Mouse (Mus musculus) limb, embryonic 10.5 days (tissue): Measurements from ENCODE around the gene Tsen2. TPM values are rescaled to one million over a fixed set of nuclear protein-coding genes. Genes with fewer than 3 reads are reported as not detected.

Experiments used
- DNase-seq: peaks from one replicate; pipeline ENCODE4 v3.0.0-alpha.2; 2017; ENCODE audit warnings: low spot score
- H3K27ac ChIP-seq: fragments of 300-500 bp; sonication (generic); 2 replicates; pipeline ENCODE4 v1.5.1; 2016; ENCODE audit warnings: mild to moderate bottlenecking
- H3K27me3 ChIP-seq: fragments of 300-500 bp; sonication (generic); 2 replicates; pipeline ENCODE4 v1.6.1; 2016; ENCODE audit warnings: low read depth, mild to moderate bottlenecking; ENCODE audit not compliant: poor library complexity, severe bottlenecking
- H3K36me3 ChIP-seq: fragments of 300-500 bp; sonication (generic); 2 replicates; pipeline ENCODE4 v1.6.1; 2016; ENCODE audit warnings: mild to moderate bottlenecking, moderate library complexity
- H3K4me1 ChIP-seq: fragments of 300-500 bp; sonication (generic); 2 replicates; pipeline ENCODE4 v1.6.1; 2016
- H3K4me3 ChIP-seq: fragments of 300-500 bp; sonication (generic); 2 replicates; pipeline ENCODE4 v1.5.1; 2016; ENCODE audit warnings: mild to moderate bottlenecking, moderate library complexity
- H3K9me3 ChIP-seq: fragments of 300-500 bp; sonication (generic); replicated peaks from 2 replicates; pipeline ENCODE4 v1.6.1; 2016; ENCODE audit warnings: mild to moderate bottlenecking
- WGBS: fragments of 180-500 bp; shearing (Covaris S2); methylation state at CpG from one replicate; pipeline ENCODE4 v1.1.7; 2016; 5-methylcytosine and 5-hydroxymethylcytosine counted together
- polyA plus RNA-seq: library from polyadenylated mRNA; unstranded; fragments of >200 nt; fragmentation: Nextera tagmentation; extraction: Ambion mirVana; gene quantifications from 2 replicates; pipeline ENCODE4 v1.2.1, GENCODE M21; 2016

The Tsen2 gene
- polyA plus RNA-seq = 34.5 and 39.7 TPM in 2 replicates

DNA sequence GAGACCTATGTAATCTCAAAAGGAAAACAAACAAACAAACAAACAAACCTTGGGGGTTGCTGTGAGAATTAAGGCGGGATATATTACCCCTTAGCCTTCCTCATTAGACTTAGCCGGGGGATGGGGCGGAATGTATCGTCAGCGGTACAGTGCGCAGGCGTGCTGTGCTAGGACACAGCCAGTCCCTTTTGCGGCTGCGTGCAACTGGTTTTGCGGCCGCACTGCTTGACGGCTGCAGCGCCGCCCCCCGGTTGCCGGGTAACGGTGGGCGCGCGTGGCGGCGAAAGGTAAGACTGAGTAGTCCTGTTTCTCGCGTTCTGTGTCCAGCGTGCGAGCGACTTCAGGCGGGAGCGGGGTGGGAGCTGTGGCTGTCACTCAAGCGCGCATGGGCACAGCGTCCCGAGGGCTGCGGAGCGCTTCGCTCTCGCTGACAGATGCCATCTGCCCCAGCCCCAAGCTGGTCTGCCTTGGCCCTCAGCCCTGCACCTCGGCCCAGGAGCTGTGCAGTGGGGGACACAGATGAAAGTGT is at the start of gene Tsen2:
Gene Tsen2, plus strand, starts transcription at position 223 of the 529 bp plus-strand sequence.
- H3K27ac ChIP-seq = peak within 1 kb of the TSS; percentile 84
- H3K4me1 ChIP-seq = peaks cover 11% of the 10 kb centered on the region; the same call in 1 of the 2 replicates
- under 1% methylated on average over 38 of the region's 38 CpGs for WGBS
- no peaks in the 10 kb centered on the region for H3K27me3 ChIP-seq
- H3K36me3 ChIP-seq = peaks cover 20% of the 10 kb centered on the region
- H3K4me3 ChIP-seq = peak within 1 kb of the TSS; percentile 69
- DNase-seq = peak; percentile 99
- H3K9me3 ChIP-seq = no peaks in the 10 kb centered on the region

DNA sequence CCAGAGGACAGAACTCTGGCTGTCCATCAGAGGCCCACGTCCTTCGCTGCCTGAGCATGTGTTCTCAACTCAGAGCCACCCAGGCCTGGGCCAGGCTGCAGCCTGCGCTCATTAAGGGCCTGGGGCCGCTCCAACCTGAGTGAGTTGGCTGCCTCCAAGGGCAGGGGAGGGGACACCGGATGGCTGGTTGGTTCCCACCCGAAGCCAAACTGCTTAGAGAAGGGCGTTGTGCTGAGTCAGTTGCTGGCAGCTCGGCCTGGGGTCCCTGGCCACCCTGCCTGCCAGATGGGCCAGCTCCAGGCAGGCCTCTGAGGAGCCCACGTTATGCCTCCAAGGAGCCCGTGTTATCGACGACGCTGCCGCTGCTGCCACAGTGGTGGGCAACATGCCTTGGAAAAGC is 44.9 kb upstream of the Tsen2 start:
- no peaks in the 10 kb centered on the region for H3K27me3 ChIP-seq
- H3K9me3 ChIP-seq = no peaks in the 10 kb centered on the region
- H3K4me1 ChIP-seq = peaks cover 10% of the 10 kb centered on the region; the same call in 1 of the 2 replicates
- 73% methylated on average over 14 of the region's 14 CpGs for WGBS
- H3K27ac ChIP-seq = no peak overlapping the region
- DNase-seq = no peak
- no peaks in the 10 kb centered on the region for H3K36me3 ChIP-seq
- no peak overlapping the region for H3K4me3 ChIP-seq

GRCm38 (mm10) chr6:115500234-115500633 is 44.2 kb upstream of the Tsen2 start:
- H3K27ac ChIP-seq = no peak overlapping the region
- DNase-seq = no peak
- no peaks in the 10 kb centered on the region for H3K36me3 ChIP-seq
- WGBS = 87% methylated on average over 10 of the region's 10 CpGs
- no peaks in the 10 kb centered on the region for H3K9me3 ChIP-seq
- peaks cover 10% of the 10 kb centered on the region; the same call in 1 of the 2 replicates for H3K4me1 ChIP-seq
- no peaks in the 10 kb centered on the region for H3K27me3 ChIP-seq
- H3K4me3 ChIP-seq = no peak overlapping the region

DNA sequence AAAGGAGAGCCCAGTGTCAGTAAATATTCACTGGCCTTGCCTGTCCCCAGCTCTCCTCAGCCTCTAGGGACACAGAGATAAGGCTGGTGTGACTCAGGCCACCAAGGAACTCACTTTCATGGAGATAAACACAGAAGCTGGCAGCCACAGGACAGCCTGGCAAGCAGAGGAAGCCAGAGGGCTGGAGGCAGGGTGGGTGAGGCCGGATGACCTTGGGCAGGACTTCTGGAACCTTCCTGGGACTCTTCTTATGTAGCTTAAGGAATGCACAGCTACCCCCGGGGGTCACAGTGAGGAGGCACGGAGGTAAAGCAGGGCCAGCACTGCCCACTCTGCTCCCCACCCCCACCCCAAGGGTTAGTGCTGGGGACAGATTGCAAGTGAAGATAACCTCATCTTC is 43.3 kb upstream of the Tsen2 start:
- H3K27ac ChIP-seq = no peak overlapping the region
- H3K36me3 ChIP-seq = no peaks in the 10 kb centered on the region
- H3K4me3 ChIP-seq = no peak overlapping the region
- WGBS = 66% methylated on average over 3 of the region's 3 CpGs
- H3K4me1 ChIP-seq = peaks cover 10% of the 10 kb centered on the region; the same call in 1 of the 2 replicates
- no peaks in the 10 kb centered on the region for H3K9me3 ChIP-seq
- no peaks in the 10 kb centered on the region for H3K27me3 ChIP-seq
- no peak for DNase-seq

GRCm38 (mm10) chr6:115503038-115503437 is 41.4 kb upstream of the Tsen2 start:
- peaks cover 10% of the 10 kb centered on the region; the same call in 1 of the 2 replicates for H3K4me1 ChIP-seq
- WGBS = 97% methylated on average over 4 of the region's 4 CpGs
- no peaks in the 10 kb centered on the region for H3K9me3 ChIP-seq
- H3K4me3 ChIP-seq = no peak overlapping the region
- H3K27me3 ChIP-seq = no peaks in the 10 kb centered on the region
- no peak for DNase-seq
- no peaks in the 10 kb centered on the region for H3K36me3 ChIP-seq
- H3K27ac ChIP-seq = no peak overlapping the region

GRCm38 (mm10) chr6:115503549-115504159 is 40.8 kb upstream of the Tsen2 start:
- peaks cover 10% of the 10 kb centered on the region; the same call in 1 of the 2 replicates for H3K4me1 ChIP-seq
- no peaks in the 10 kb centered on the region for H3K36me3 ChIP-seq
- 81% methylated on average over 10 of the region's 10 CpGs for WGBS
- H3K9me3 ChIP-seq = no peaks in the 10 kb centered on the region
- H3K27ac ChIP-seq = no peak overlapping the region
- DNase-seq = no peak
- H3K27me3 ChIP-seq = no peaks in the 10 kb centered on the region
- no peak overlapping the region for H3K4me3 ChIP-seq

- H3K9me3 ChIP-seq = no peaks in the 10 kb centered on the region
- H3K36me3 ChIP-seq = no peaks in the 10 kb centered on the region
- no peaks in the 10 kb centered on the region for H3K27me3 ChIP-seq
- DNase-seq = no peak
- H3K4me1 ChIP-seq = peaks cover 10% of the 10 kb centered on the region; the same call in 1 of the 2 replicates
- H3K27ac ChIP-seq = no peak overlapping the region
- 80% methylated on average over 3 of the region's 3 CpGs for WGBS
- H3K4me3 ChIP-seq = no peak overlapping the region
Measured at GRCm38 (mm10) chr6:115504160-115504558, 40.3 kb upstream of the Tsen2 start.

DNA sequence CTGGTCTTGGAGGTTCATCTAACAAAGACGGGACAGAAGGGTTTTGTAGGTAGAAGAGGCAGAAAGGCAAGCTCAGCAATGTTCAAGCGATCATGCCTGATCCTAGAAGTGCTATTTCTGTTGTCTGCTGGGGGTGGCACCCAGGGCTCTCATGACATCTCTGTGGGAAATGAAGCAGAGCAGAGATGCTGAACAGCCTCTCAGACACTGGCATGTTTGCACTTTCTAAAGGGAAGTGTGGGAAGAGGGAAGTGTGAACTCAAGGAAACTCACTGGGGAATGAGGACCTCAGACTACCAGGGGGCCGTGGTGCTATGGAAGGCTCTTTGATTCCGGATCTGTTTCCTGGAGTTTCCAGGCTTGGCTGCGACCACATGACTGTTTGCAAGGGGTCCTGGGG is 39.5 kb upstream of the Tsen2 start:
- WGBS = 86% methylated on average over 5 of the region's 5 CpGs
- Histone ChIP-seq H3K4me3 (no peak overlapping the region), H3K27me3 (no peaks in the 10 kb centered on the region), H3K4me1 (peaks cover 6% of the 10 kb centered on the region; the same call in 1 of the 2 replicates), H3K9me3 (no peaks in the 10 kb centered on the region), H3K36me3 (no peaks in the 10 kb centered on the region), H3K27ac (no peak overlapping the region)
- no peak for DNase-seq

DNA sequence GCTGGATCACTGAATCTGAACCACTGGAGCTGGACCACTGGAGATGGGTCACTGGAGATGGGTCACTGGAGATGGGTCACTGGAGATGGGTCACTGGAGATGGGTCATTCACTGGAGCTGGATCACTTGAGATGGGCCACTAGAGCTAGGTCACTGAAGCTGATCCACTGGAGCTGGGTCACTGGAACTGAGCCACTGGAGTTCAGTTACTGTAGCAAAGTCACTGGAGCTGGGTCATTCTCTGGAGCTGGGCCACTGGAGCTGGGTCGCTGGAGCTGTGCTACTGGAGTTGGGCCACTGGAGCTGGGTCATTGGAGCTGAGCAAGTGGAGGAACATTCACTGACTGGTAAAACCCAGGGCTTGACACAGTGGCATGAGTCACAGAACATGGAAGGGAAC is 38.0 kb upstream of the Tsen2 start:
- no peak overlapping the region for H3K4me3 ChIP-seq
- no peaks in the 10 kb centered on the region for H3K27me3 ChIP-seq
- H3K36me3 ChIP-seq = no peaks in the 10 kb centered on the region
- DNase-seq = no peak
- H3K9me3 ChIP-seq = no peaks in the 10 kb centered on the region
- 93% methylated on average over 1 of the region's 1 CpGs for WGBS
- H3K27ac ChIP-seq = no peak overlapping the region
- H3K4me1 ChIP-seq = peaks cover under 1% of the 10 kb centered on the region; the same call in 1 of the 2 replicates

DNA sequence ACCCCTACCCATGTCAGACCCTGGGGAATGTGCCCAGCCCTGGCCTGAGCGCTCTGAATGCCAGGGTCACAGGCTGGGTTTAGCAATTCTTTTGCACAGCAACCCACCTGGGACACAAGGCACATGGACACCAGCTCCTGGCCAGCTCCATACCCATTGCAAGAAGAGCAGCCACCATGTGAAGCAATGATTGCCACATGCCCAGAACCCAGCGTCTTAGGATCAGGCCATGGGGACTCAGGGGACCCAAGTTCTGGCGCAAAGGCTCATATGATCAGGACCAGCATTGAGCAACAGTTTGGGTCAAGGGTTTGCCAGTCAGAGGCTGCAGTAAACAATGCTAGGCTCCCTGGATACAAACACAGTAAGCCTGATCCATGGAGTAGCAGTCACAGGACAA is 33.0 kb upstream of the Tsen2 start:
- H3K9me3 ChIP-seq = no peaks in the 10 kb centered on the region

DNA sequence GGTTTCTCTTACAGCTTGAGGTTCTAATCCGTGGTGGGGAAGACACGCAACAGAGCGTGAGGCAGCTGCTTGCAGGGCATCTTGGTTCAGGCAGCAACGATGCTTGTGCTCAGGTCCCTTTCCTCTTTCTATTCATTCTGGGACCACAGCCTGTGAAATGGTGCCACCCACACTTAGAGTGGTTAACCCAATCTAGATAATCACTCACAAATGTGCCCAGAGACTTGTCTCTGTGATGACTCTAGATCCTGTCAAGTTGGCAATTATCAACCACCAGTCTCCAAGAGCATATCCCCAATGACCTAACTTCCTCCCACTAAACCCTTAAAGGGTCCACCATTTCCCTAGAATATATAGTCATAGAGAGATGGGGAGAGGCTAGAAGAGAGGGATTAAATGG is 31.3 kb upstream of the Tsen2 start:
- no peak overlapping the region for H3K27ac ChIP-seq
- no peaks in the 10 kb centered on the region for H3K36me3 ChIP-seq
- no peak overlapping the region for H3K4me3 ChIP-seq
- no peaks in the 10 kb centered on the region for H3K27me3 ChIP-seq
- no peaks in the 10 kb centered on the region for H3K4me1 ChIP-seq
- no peak for DNase-seq
- WGBS = 95% methylated on average over 4 of the region's 4 CpGs
- H3K9me3 ChIP-seq = no peaks in the 10 kb centered on the region

More for the DNA sequence above, 33.0 kb upstream of the Tsen2 start:
- no peak overlapping the region for H3K4me3 ChIP-seq
- no peak for DNase-seq
- H3K27ac ChIP-seq = no peak overlapping the region
- H3K4me1 ChIP-seq = no peaks in the 10 kb centered on the region
- no peaks in the 10 kb centered on the region for H3K36me3 ChIP-seq
- H3K27me3 ChIP-seq = no peaks in the 10 kb centered on the region
- WGBS = 92% methylated on average over 3 of the region's 3 CpGs

- no peak for DNase-seq
- 77% methylated on average over 4 of the region's 4 CpGs for WGBS
- Histone ChIP-seq H3K9me3 (no peaks in the 10 kb centered on the region), H3K36me3 (no peaks in the 10 kb centered on the region), H3K4me1 (peaks cover 2% of the 10 kb centered on the region; the same call in 1 of the 2 replicates), H3K4me3 (no peak overlapping the region), H3K27me3 (no peaks in the 10 kb centered on the region), H3K27ac (no peak overlapping the region)
Measured at GRCm38 (mm10) chr6:115517904-115518303, 26.6 kb upstream of the Tsen2 start.

DNA sequence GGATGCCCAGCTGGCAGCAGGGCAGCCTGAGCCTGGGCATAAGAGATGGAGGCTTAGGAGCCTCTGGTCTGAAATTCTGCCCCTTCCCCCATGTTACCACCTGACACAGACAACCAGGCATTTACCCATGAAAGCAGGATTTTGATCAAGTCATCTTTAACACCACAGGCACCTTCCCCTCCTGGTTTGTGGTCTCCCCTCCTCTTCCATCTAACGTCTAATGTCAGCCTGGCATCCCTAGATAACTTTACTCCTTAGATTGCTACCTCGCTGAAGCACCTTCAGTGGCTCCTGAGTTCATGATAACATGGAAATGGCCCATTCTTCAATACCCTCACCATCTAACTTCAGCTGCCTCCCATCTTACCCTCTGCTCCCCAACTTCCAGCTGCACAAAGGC is 26.1 kb upstream of the Tsen2 start:
- 76% methylated on average over 2 of the region's 2 CpGs for WGBS
- no peak for DNase-seq
- Histone ChIP-seq H3K4me1 (peaks cover 2% of the 10 kb centered on the region; the same call in 1 of the 2 replicates), H3K36me3 (no peaks in the 10 kb centered on the region), H3K4me3 (no peak overlapping the region), H3K27ac (no peak overlapping the region), H3K9me3 (no peaks in the 10 kb centered on the region), H3K27me3 (no peaks in the 10 kb centered on the region)
